Mouse (Mus musculus) stomach, postnatal 0 days (tissue): ENCODE results near the gene Slpi. TPM values are rescaled to one million over a fixed set of nuclear protein-coding genes. Genes with fewer than 3 reads are reported as not detected.

Source experiments
- ATAC-seq: fragments of 200-750 bp; cut with Nextera tagmentation; 2 replicates; pipeline ENCODE4 v1.8.0; 2017; ENCODE audit not compliant: low FRiP score, low TSS enrichment
- DNase-seq: peaks from one replicate; pipeline ENCODE4 v3.0.0-alpha.2; 2016; ENCODE audit warnings: low spot score
- H3K27ac ChIP-seq: fragments of 300-500 bp; sonication (generic); replicated peaks from 2 replicates; pipeline ENCODE4 v1.5.1; 2014; ENCODE audit warnings: mild to moderate bottlenecking, control low read depth
- H3K27me3 ChIP-seq: fragments of 300-500 bp; sonication (generic); 2 replicates; pipeline ENCODE4 v1.6.1; 2014; ENCODE audit warnings: low read length; ENCODE audit not compliant: control insufficient read depth, insufficient read depth
- H3K36me3 ChIP-seq: fragments of 300-500 bp; sonication (generic); 2 replicates; pipeline ENCODE4 v1.6.1; 2014; ENCODE audit warnings: low read length, mixed read lengths; ENCODE audit not compliant: control insufficient read depth, insufficient read depth
- H3K4me1 ChIP-seq: fragments of 300-500 bp; sonication (generic); replicated peaks from 2 replicates; pipeline ENCODE4 v1.6.1; 2014; ENCODE audit warnings: antibody characterized with exemption; ENCODE audit not compliant: control insufficient read depth, insufficient read depth
- H3K4me2 ChIP-seq: fragments of 300-500 bp; sonication (generic); replicated peaks from 2 replicates; pipeline ENCODE4 v1.6.1; 2014; ENCODE audit warnings: low read depth, mild to moderate bottlenecking, control low read depth, moderate library complexity
- H3K4me3 ChIP-seq: fragments of 300-500 bp; sonication (generic); 2 replicates; pipeline ENCODE4 v1.5.1; 2014; ENCODE audit warnings: low read depth, low read length, control low read depth
- H3K9ac ChIP-seq: fragments of 300-500 bp; sonication (generic); 2 replicates; pipeline ENCODE4 v1.6.1; 2014; ENCODE audit warnings: mild to moderate bottlenecking, low read length, control low read depth, mixed read lengths
- H3K9me3 ChIP-seq: fragments of 300-500 bp; sonication (generic); 2 replicates; pipeline ENCODE4 v1.6.1; 2016; ENCODE audit warnings: low read length; ENCODE audit not compliant: control insufficient read depth
- CTCF ChIP-seq: IDR thresholded peaks from 2 replicates; pipeline ENCODE4 v1.5.1; 2016; ENCODE audit warnings: antibody characterized with exemption, low read depth, mild to moderate bottlenecking, moderate library complexity
- EP300 ChIP-seq: optimal IDR thresholded peaks from 2 replicates; pipeline ENCODE3; 2016; ENCODE audit warnings: antibody characterized with exemption
- WGBS: fragments of 180-500 bp; shearing (Covaris S2); extraction: QIAGEN DNeasy Blood & Tissue Kit; methylation state at CpG from one replicate; pipeline ENCODE4 v1.1.7; 2014; 5-methylcytosine and 5-hydroxymethylcytosine counted together
- polyA plus RNA-seq: library from polyadenylated mRNA; unstranded; fragments of >200 nt; fragmentation: Nextera tagmentation; extraction: Ambion mirVana; gene quantifications from 2 replicates; pipeline ENCODE4 v1.2.1, GENCODE M21; 2015

Gene Slpi
- polyA plus RNA-seq, 1 experiment from 2014 or later, result 4,305 TPM

DNA sequence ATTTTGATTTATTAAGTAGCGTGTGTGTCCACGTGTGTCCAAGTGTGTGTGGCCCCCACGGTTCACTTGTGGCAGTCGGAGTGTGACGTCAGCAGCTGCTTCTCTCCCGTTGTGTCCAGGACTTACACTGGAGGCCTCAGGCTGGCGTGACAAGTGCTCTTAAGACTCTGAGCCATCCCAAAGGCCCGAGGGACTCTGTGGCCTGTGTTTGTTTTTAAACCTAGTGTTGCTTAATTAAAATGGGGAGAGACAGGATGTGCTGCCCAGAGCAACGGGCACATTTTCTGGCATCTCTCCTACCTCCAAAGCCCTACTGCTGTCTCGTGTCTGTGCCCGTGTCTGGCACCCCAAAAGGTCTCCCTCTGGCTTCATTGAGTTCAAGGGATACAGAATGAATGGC is 34.6 kb upstream of the Slpi start:
- no peak for ATAC-seq
- no peaks in the 10 kb centered on the region for H3K9me3 ChIP-seq
- peaks cover 13% of the 10 kb centered on the region for H3K36me3 ChIP-seq
- DNase-seq, result no peak
- no peak overlapping the region for H3K27ac ChIP-seq
- no peak overlapping the region for H3K4me2 ChIP-seq
- H3K4me1 ChIP-seq, result no peaks in the 10 kb centered on the region
- TF ChIP-seq EP300 (no peak), CTCF (no peak)
- no peak overlapping the region for H3K9ac ChIP-seq
- H3K27me3 ChIP-seq, result no peaks in the 10 kb centered on the region
- WGBS, result 83% methylated on average over 11 of the region's 11 CpGs
- H3K4me3 ChIP-seq, result no peak overlapping the region

- Histone ChIP-seq H3K4me3 (no peak overlapping the region), H3K9ac (no peak overlapping the region), H3K4me1 (no peaks in the 10 kb centered on the region), H3K9me3 (no peaks in the 10 kb centered on the region), H3K36me3 (peaks cover 13% of the 10 kb centered on the region), H3K27me3 (no peaks in the 10 kb centered on the region), H3K4me2 (no peak overlapping the region), H3K27ac (peak overlapping the region; percentile 78)
- DNase-seq (no peak), ATAC-seq (no peak)
- 81% methylated on average over 15 of the region's 15 CpGs for WGBS
- no peak for TF ChIP-seq EP300
- no peak for TF ChIP-seq CTCF
Observed at GRCm38 (mm10) chr2:164422675-164423393, 33.9 kb upstream of the Slpi start.

- no peaks in the 10 kb centered on the region for H3K27me3 ChIP-seq
- no peak for TF ChIP-seq CTCF
- TF ChIP-seq EP300, result peak; percentile 28
- WGBS, result 64% methylated on average over 8 of the region's 8 CpGs
- H3K4me2 ChIP-seq, result no peak overlapping the region
- H3K27ac ChIP-seq, result peak overlapping the region; percentile 78
- H3K9ac ChIP-seq, result no peak overlapping the region
- DNase-seq (no peak), ATAC-seq (no peak)
- H3K9me3 ChIP-seq, result no peaks in the 10 kb centered on the region
- H3K4me3 ChIP-seq, result no peak overlapping the region
- peaks cover 10% of the 10 kb centered on the region for H3K36me3 ChIP-seq
- H3K4me1 ChIP-seq, result no peaks in the 10 kb centered on the region
Observed at GRCm38 (mm10) chr2:164421979-164422378, 33.1 kb upstream of the Slpi start.

GRCm38 (mm10) chr2:164421306-164421705 is 32.4 kb upstream of the Slpi start:
- H3K4me1 ChIP-seq, result no peaks in the 10 kb centered on the region
- no peaks in the 10 kb centered on the region for H3K9me3 ChIP-seq
- peak overlapping the region; percentile 78 for H3K27ac ChIP-seq
- no peak overlapping the region for H3K9ac ChIP-seq
- no peaks in the 10 kb centered on the region for H3K27me3 ChIP-seq
- H3K4me2 ChIP-seq, result no peak overlapping the region
- TF ChIP-seq EP300 (no peak), CTCF (no peak)
- H3K4me3 ChIP-seq, result no peak overlapping the region
- whole genome bisulfite sequencing, result 66% methylated on average over 7 of the region's 7 CpGs
- peaks cover 6% of the 10 kb centered on the region; the same call in 1 of the 2 replicates for H3K36me3 ChIP-seq
- DNase-seq (no peak), ATAC-seq (no peak)

DNA sequence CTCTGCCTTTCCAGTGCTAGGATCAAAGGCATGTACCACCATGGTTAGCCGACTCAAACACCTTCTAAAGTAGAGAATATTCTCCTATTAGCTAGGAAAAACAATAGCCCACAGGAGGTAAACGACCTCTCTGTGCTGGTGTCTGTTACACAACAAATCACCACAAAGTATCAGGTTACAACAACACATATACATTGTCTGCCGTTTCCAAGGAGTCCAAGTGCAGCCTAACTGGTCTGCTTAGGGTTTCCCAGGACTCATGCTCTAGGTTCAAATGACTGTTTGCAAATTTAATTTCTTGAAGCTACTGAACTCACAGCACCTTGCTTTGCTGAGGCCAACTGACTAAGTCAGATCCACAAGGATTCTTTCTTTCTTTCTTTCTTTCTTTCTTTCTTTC is 30.6 kb upstream of the Slpi start:
- WGBS, result 9% methylated on average over 3 of the region's 3 CpGs
- no peak overlapping the region for H3K27ac ChIP-seq
- H3K36me3 ChIP-seq, result peaks cover 4% of the 10 kb centered on the region; the same call in 1 of the 2 replicates
- H3K4me2 ChIP-seq, result no peak overlapping the region
- TF ChIP-seq CTCF (no peak), EP300 (no peak)
- H3K4me1 ChIP-seq, result no peaks in the 10 kb centered on the region
- no peak overlapping the region for H3K9ac ChIP-seq
- H3K4me3 ChIP-seq, result no peak overlapping the region
- no peaks in the 10 kb centered on the region for H3K27me3 ChIP-seq
- ATAC-seq (no peak), DNase-seq (no peak)
- no peaks in the 10 kb centered on the region for H3K9me3 ChIP-seq

- no peak overlapping the region for H3K9ac ChIP-seq
- no peaks in the 10 kb centered on the region for H3K9me3 ChIP-seq
- 30% methylated on average over 3 of the region's 3 CpGs for WGBS
- no peak for DNase-seq
- no peak for TF ChIP-seq CTCF
- no peak overlapping the region for H3K4me3 ChIP-seq
- H3K27ac ChIP-seq, result no peak overlapping the region
- no peaks in the 10 kb centered on the region for H3K27me3 ChIP-seq
- ATAC-seq, result no peak
- no peaks in the 10 kb centered on the region for H3K36me3 ChIP-seq
- no peaks in the 10 kb centered on the region for H3K4me1 ChIP-seq
- no peak overlapping the region for H3K4me2 ChIP-seq
Observed at GRCm38 (mm10) chr2:164418308-164418875, 29.5 kb upstream of the Slpi start.
